Mouse (Mus musculus): ENCODE data around the gene Gm49358.

DNA sequence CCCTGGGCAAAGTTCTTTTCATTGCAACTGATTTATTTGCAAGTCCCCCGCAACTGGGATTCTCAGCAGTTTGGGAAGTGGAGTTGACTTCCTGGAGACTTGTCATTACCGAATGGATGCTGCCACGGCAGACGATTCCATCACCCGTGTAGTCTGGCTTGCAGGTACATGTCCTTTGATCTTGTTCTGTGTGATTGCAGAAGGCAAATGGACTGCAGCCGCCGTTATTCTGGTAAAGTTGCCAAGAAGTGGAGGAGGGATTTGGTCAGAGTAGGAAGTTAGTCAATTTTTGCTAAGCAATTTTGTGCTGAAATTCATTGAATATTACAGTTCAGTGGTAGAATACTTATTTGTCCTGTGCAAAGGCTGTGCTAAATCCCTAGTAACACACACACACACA lies 114.9 kb downstream of the Gm49358 start:
- TF ChIP-seq CTCF (IDR thresholded peaks at IDR 0.05; ENCODE audit: extremely low read depth, insufficient read depth, insufficient read length, insufficient replicate concordance), result no peak
- no peak for TF ChIP-seq POLR2A (IDR thresholded peaks at IDR 0.05; ENCODE audit: low read depth, low read length)
